Mouse (Mus musculus) embryonic fibroblast, embryonic 13.5 days (primary cell): ENCODE data around the gene Pfdn6.

Experiments used
- CTCF ChIP-seq: IDR thresholded peaks from 2 replicates; pipeline ENCODE4 v1.5.1; 2011; ENCODE audit warnings: mild to moderate bottlenecking, control low read depth, low read length, moderate library complexity, borderline replicate concordance; ENCODE audit not compliant: insufficient read depth
- POLR2A ChIP-seq: IDR thresholded peaks from 2 replicates; pipeline ENCODE4 v1.6.1; 2011; ENCODE audit warnings: low read depth, mild to moderate bottlenecking, control low read depth, low read length, moderate library complexity

DNA sequence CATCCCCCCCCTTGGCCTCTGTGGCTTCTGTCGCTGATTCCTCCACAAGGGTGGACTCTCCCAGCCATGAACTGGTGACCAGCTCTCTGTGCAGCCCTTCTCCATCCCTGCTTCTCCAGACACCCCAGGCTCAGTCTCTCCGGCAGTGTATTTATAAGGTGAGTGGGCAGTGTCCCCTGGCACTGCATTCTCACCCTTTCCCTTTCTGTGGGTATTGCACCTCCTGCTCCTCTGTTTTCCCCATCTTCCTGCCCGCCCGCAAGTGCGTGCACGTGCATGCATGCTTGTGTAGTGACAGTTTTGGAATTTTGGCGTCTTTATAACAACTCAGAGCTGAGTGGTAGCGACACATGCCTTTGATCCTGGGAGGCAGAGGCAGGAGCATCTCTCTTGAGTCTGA, 26.2 kb downstream of the Pfdn6 start:
- no peak for TF ChIP-seq POLR2A
- no peak for TF ChIP-seq CTCF
